Mouse (Mus musculus): Measurements from ENCODE around the gene Cfap97.
"Not testable (repeated sequence)": the region's sequence is repeated elsewhere in the genome, so short reads cannot be mapped to it uniquely, and the experiment has no call there.

Cfap97 gene

GRCm38 (mm10) chr8:46226622-46227021 lies 75.1 kb downstream of the Cfap97 start:
- no peak for DNase-seq (ENCODE audit: low spot score)

GRCm38 (mm10) chr8:46231968-46232367 lies 80.4 kb downstream of the Cfap97 start:
- DNase-seq (ENCODE audit: low spot score), result not testable (repeated sequence)

GRCm38 (mm10) chr8:46232798-46233197 lies 81.2 kb downstream of the Cfap97 start:
- DNase-seq (ENCODE audit: low spot score), result no peak

GRCm38 (mm10) chr8:46234736-46235135 lies 83.2 kb downstream of the Cfap97 start:
- DNase-seq (ENCODE audit: low spot score), result peak; percentile 60

GRCm38 (mm10) chr8:46236441-46237223 lies 85.1 kb downstream of the Cfap97 start:
- DNase-seq (ENCODE audit: low spot score), result no peak

- DNase-seq (ENCODE audit: low spot score), result peak; percentile 54
Measured at GRCm38 (mm10) chr8:46241568-46242374, 90.2 kb downstream of the Cfap97 start.

GRCm38 (mm10) chr8:46242946-46243345 lies 91.4 kb downstream of the Cfap97 start:
- DNase-seq (ENCODE audit: low spot score), result no peak

Data from testis, postnatal 14 days (tissue).